Mouse (Mus musculus): Measurements from ENCODE around the gene Rpap1.
"Not testable (repeated sequence)": the region's sequence is repeated elsewhere in the genome, so short reads cannot be mapped to it uniquely, and the experiment has no call there.

The Rpap1 gene

DNA sequence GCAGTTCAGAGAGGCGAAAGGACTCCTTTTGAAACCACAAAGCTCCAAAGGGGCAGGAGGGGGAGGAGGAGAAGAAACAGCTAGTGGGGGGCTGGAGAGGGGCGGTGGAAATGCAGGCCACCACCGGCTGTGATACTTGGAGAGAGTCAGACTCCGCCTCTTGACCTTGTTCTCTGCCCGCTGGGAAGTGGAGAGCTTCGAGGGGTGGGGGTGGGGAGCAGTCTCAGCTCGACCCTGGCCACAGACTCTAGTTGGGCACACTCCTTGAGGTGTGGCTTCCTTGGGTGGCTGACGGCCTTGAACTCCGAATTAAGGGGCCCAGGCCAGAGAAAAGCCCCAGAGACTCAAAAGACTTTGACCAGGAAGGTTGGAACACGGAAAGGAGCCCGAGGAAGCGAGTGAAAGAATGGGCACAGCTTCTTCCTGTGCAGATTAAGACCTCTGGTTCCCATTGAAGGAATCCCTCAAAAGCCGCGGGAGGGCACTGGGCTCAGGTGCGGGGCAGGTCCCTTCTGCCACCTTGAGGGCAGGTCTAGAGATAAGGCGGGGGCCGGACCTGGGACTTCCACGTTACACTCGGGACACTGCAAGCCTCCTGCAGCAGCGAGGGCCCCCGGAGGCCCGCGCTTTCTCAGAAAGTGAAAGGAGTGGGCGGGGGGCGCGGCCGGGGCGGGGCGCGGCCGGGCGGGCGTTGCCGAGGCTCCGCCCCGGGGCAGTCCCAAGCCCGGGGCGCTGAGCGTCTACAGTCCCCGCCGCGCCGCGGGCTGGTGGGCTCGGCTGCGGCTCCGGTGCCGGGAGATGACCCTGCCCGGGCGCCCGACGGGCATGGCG, 45.5 kb downstream of the Rpap1 start, which contains the start of gene Itpka:
Gene Itpka (plus strand): TSS at position 757 of the 831 bp plus-strand sequence.
- peak; percentile 52 to 69 for DNase-seq (ENCODE audit: low spot score in 2 of 2)

DNA sequence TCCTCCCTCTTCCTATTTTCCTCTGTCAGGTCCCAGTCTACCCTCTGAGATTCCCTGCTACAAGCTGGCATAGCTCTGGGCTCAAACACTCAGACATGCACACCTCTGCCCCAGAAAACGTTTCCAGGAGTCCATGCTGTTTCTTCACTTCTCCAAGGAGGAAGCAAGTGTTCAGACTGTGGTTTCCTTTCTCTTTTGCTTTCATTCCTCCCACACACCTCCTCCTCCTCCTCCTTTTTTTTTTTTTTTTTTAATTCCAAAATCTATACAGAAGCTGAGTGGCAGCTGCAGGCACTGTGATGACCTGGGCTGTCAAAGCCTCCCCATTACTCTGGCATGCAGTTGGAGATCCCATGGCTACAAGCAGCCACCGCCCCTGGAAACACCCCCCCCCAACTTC, 46.8 kb downstream of the Rpap1 start:
- DNase-seq (ENCODE audit: low spot score in 2 of 2), result no peak

DNA sequence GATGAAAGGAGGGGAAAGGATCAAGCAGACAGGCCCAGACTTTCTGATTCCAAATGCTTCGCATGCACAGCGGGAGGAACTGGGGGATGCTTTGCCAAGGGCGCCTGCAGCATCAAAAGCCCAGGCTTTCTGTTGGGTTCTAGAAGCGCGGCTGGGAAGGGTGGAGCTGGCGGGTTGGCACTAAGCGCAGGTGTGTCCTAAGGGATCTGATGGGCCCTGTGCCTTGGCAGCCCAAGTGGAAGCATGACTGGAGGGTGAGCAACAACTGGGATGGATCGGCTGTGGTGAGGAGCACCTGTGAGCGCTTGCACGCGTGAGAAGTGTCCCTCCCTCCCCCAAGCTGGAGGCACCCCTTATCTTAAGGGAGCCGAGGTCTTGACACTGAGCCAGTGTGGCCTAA, 50.2 kb downstream of the Rpap1 start:
- DNase-seq (ENCODE audit: low spot score in 2 of 2), result no peak

DNA sequence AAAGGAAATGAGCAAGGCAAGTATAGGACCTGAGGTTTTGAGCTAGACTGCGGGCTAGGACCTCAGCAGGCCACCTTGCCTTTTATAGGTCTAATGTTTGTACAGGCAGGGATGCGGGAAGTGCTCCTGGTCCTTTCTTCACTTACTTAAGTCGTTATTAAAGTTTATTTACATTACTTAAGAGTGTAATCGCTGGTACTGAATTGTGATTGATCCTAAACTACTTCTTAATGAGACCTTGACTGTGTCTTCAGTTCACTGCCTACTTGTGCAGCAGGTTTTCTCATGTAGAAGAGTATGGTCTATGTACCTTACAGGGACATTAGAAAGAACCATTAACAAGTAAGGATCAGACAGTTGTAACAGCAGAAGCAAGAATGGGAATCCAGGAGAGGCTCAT, 56.6 kb downstream of the Rpap1 start:
- DNase-seq (ENCODE audit: low spot score in 2 of 2), result no peak

DNA sequence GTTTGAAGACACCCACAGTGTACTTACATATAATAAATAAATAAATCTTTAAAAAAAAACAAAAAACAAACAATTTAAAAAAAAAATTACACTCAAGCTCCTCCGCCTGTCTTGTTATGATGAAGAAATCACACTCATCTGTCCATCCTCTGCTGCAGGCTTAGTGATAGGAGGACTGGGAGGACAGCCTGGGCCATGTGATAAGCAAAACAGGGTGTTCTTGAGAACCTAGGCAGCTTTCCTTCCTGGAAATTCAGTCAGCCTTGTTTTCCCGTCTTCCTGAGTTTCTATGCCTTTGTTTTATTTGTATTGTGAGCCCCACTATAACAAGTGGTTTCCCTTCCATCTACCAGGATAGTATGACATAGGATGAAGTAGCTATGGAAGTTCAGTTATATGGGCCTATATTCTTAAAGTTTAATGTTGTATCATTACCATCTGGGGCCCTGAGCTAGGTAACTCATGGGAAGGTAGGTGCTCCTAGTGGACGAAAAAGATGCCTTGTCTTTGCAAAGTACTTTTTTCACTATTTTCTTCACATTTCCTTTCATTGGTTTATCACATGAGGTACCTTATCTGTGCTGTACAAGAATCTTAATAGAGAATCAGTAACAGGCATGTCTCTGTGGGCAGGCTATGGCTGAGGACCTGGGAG, 59.4 kb downstream of the Rpap1 start:
- DNase-seq (ENCODE audit: low spot score in 2 of 2), result no peak

DNA sequence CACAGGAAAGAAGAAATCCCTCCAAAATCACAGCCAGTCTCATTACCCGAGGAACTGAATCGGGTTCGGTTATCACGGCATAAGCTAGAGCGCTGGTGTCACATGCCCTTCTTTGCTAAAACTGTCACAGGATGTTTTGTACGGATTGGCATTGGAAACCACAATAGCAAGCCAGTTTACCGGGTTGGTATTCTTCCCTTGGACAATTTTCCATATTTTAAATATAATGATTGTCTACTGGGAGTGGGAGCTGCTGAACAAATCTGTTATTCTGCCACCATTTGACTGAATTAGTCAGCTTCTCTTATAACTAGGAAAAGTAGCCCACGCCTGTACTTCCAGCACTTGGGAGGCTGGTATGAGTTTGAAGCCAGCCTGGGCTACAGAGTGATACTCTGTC, 66.3 kb downstream of the Rpap1 start:
- DNase-seq (ENCODE audit: low spot score in 2 of 2), result no peak

DNA sequence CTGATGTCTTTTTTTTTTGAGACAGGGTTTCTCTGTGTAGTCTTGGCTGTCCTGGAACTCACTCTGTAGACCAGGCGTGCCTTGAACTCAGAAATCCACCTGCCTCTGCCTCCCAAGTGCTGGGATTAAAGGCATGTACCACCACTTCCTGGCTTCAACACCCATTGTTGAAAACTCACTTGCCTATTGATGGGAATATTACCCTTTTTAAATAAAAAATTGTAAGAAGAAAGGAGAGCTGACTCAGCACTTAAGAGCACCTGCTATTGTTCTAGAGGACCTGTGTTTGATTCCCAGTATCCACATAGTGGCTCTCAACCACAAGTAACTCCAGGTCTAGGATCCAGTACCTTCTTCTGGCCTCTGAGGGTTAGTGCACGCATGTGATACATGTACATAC, 71.5 kb downstream of the Rpap1 start:
- DNase-seq (ENCODE audit: low spot score in 2 of 2), result not testable (repeated sequence)
